8 mouse cellular contexts compared by ENCODE assay signal in the genomic region with DNA sequence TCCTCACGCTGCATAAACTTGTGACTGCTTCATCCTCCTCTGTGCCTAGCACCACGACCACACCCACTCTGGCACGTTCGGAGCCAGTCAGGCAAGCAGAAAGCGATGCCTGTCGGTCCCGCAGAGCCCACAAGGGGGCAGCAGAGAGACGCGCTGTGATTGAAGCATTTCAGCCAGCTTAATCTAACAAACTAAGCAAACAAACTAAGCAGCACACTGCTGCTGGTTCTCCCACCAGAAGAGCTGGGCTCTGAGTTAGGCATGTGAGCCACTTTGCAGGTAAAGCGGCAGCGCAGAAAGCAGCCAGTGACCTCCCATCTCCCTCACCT. TPM values are rescaled to one million over a fixed set of nuclear protein-coding genes. Genes with fewer than 3 reads are reported as not detected.
A peak's percentile ranks its signal among the peaks of the same experiment; 100 is the strongest.
DNase-seq lines count a peak whose midpoint lies in the region; ATAC-seq and TF ChIP-seq lines count a peak whose summit lies in the region.

No protein-coding gene starts in this region.

- H3K27me3 ChIP-seq in embryonic facial prominence, embryonic 15.5 days = peaks cover 3% of the 10 kb centered on the region; the same call in 1 of the 2 replicates
- H3K27me3 ChIP-seq in limb, embryonic 12.5 days = peaks cover 12% of the 10 kb centered on the region; the same call in 1 of the 2 replicates
- H3K27me3 ChIP-seq in midbrain, embryonic 15.5 days (replicated peaks) = no peaks in the 10 kb centered on the region
- H3K27me3 ChIP-seq in spleen, adult 2 months (ENCODE audit: control insufficient read depth, insufficient read depth, low read length) = no peaks in the 10 kb centered on the region

- 1% methylated on average over 11 of the region's 11 CpGs for WGBS in bone marrow, adult 2 months
- WGBS in embryonic facial prominence, embryonic 15.5 days = under 1% methylated on average over 11 of the region's 11 CpGs
- WGBS in limb, embryonic 12.5 days = 4% methylated on average over 11 of the region's 11 CpGs
- WGBS in midbrain, embryonic 15.5 days = 2% methylated on average over 11 of the region's 11 CpGs
- 5% methylated on average over 11 of the region's 11 CpGs for WGBS in spleen, adult 2 months

- H3K27ac ChIP-seq in bone marrow, adult 2 months (ENCODE audit: control insufficient read depth, insufficient read depth, low read depth, low read length, poor library complexity) = no peak overlapping the region
- H3K27ac ChIP-seq in embryonic facial prominence, embryonic 15.5 days (replicated peaks) = no peak overlapping the region
- H3K27ac ChIP-seq in limb, embryonic 12.5 days = no peak overlapping the region
- no peak overlapping the region for H3K27ac ChIP-seq in midbrain, embryonic 15.5 days
- H3K27ac ChIP-seq in spleen, adult 2 months (ENCODE audit: insufficient read depth, low read length) = no peak overlapping the region

- no peak overlapping the region for H3K4me3 ChIP-seq in bone marrow, adult 2 months (replicated peaks; ENCODE audit: control insufficient read depth, low read depth, low read length)
- H3K4me3 ChIP-seq in embryonic facial prominence, embryonic 15.5 days (replicated peaks) = peak overlapping the region; percentile 20; the same call in 1 of the 2 replicates
- H3K4me3 ChIP-seq in limb, embryonic 12.5 days (replicated peaks) = peak overlapping the region; percentile 19; the same call in 1 of the 2 replicates
- peak overlapping the region; percentile 37 for H3K4me3 ChIP-seq in midbrain, embryonic 15.5 days
- no peak overlapping the region for H3K4me3 ChIP-seq in spleen, adult 2 months (ENCODE audit: extremely low read depth, insufficient read depth, insufficient read length)

- H3K4me1 ChIP-seq in bone marrow, adult 2 months (ENCODE audit: control insufficient read depth, insufficient read depth, low read length) = no peaks in the 10 kb centered on the region
- no peaks in the 10 kb centered on the region for H3K4me1 ChIP-seq in embryonic facial prominence, embryonic 15.5 days
- no peaks in the 10 kb centered on the region for H3K4me1 ChIP-seq in limb, embryonic 12.5 days (replicated peaks)
- peaks cover 9% of the 10 kb centered on the region; the same call in 1 of the 2 replicates for H3K4me1 ChIP-seq in midbrain, embryonic 15.5 days
- no peaks in the 10 kb centered on the region for H3K4me1 ChIP-seq in spleen, adult 2 months (ENCODE audit: control insufficient read depth, insufficient read depth, insufficient read length)

- H3K36me3 ChIP-seq in embryonic facial prominence, embryonic 15.5 days = no peaks in the 10 kb centered on the region
- H3K36me3 ChIP-seq in limb, embryonic 12.5 days = no peaks in the 10 kb centered on the region
- H3K36me3 ChIP-seq in midbrain, embryonic 15.5 days (replicated peaks) = no peaks in the 10 kb centered on the region
- no peaks in the 10 kb centered on the region for H3K36me3 ChIP-seq in spleen, adult 2 months (ENCODE audit: control insufficient read depth, insufficient read depth, low read length)

- peak overlapping the region; percentile 47 for H3K4me2 ChIP-seq in embryonic facial prominence, embryonic 15.5 days (replicated peaks)
- H3K4me2 ChIP-seq in limb, embryonic 12.5 days = peak overlapping the region; percentile 54
- H3K4me2 ChIP-seq in midbrain, embryonic 15.5 days = peak overlapping the region; percentile 55

- no peak for TF ChIP-seq POLR2A in bone marrow, adult 2 months (IDR thresholded peaks at IDR 0.05; ENCODE audit: borderline replicate concordance, control insufficient read depth, low read depth, low read length)
- no peak for TF ChIP-seq POLR2A in spleen, adult 2 months (IDR thresholded peaks at IDR 0.05; ENCODE audit: low read depth, low read length)

- H3K9ac ChIP-seq in embryonic facial prominence, embryonic 15.5 days = no peak overlapping the region
- H3K9ac ChIP-seq in limb, embryonic 12.5 days (replicated peaks) = no peak overlapping the region
- H3K9ac ChIP-seq in midbrain, embryonic 15.5 days = 0 out of 2 replicates have a peak overlapping the region, but pooled peaks have one; percentile 10

- ATAC-seq in embryonic facial prominence, embryonic 15.5 days (ENCODE audit: insufficient number of reproducible peaks, low FRiP score, low TSS enrichment, low read depth) = 0 out of 2 replicates have a peak, but pooled peaks have one; percentile 53
- ATAC-seq in limb, embryonic 12.5 days (ENCODE audit: insufficient number of reproducible peaks, insufficient read depth, low FRiP score, low TSS enrichment, low read depth) = 0 out of 2 replicates have a peak, but pooled peaks have one; percentile 58
- peak; percentile 87 for ATAC-seq in midbrain, embryonic 15.5 days (replicated peaks)

- H3K9me3 ChIP-seq in embryonic facial prominence, embryonic 15.5 days (replicated peaks) = no peaks in the 10 kb centered on the region
- H3K9me3 ChIP-seq in limb, embryonic 12.5 days = peaks cover 4% of the 10 kb centered on the region; the same call in 1 of the 2 replicates
- no peaks in the 10 kb centered on the region for H3K9me3 ChIP-seq in midbrain, embryonic 15.5 days

- peak; percentile 80 for DNase-seq in 416B (ENCODE audit: low read depth)
- DNase-seq in heart, adult 8-10 months (ENCODE audit: low spot score) = peak; percentile 96
- DNase-seq in kidney, adult 8-10 months = peak; percentile 92 to 98
- peak; percentile 66 to 85 for DNase-seq in spleen, adult 2 months (ENCODE audit: low read depth in 1 of 2, low spot score in 2 of 2)

- peak; percentile 98 for TF ChIP-seq CTCF in bone marrow, adult 2 months (IDR thresholded peaks at IDR 0.05; ENCODE audit: control insufficient read depth, insufficient read depth, low read length)
- peak; percentile 99 for TF ChIP-seq CTCF in spleen, adult 2 months (IDR thresholded peaks at IDR 0.05; ENCODE audit: extremely low read depth, insufficient read depth, insufficient read length, insufficient replicate concordance)

RNA-seq across cellular contexts. Expression of gene Otud3, which starts 8.3 kb away (rescaled TPM):
- polyA plus RNA-seq in bone marrow, adult 2 months (2011; ENCODE audit: insufficient read depth, insufficient read length, low replicate concordance, missing spikeins) = 2.9 and 6.3 TPM in 2 replicates
- 4.0 and 4.1 TPM in 2 replicates for polyA plus RNA-seq in embryonic facial prominence, embryonic 15.5 days (2015; fragmentation: Nextera tagmentation; extraction: Ambion mirVana)
- 10 to 100 TPM in 1 of 4 experiments, 1 to 10 TPM in 3; 9.6 to 14.6 (median 9.9) TPM for total RNA-seq in heart, adult 8-10 months (2022)
- polyA plus RNA-seq in limb, embryonic 12.5 days (2016; fragmentation: Nextera tagmentation; extraction: Ambion mirVana) = 3.2 and 4.4 TPM in 2 replicates
- polyA plus RNA-seq in midbrain, embryonic 15.5 days (2015; fragmentation: Nextera tagmentation; extraction: Ambion mirVana) = 2.4 and 2.8 TPM in 2 replicates
- polyA plus RNA-seq in spleen, adult 2 months (2012; rRNA removed) = 3.6 and 4.3 TPM in 2 replicates

RNA-seq across cellular contexts. Expression of gene Pla2g2e, which starts 44.4 kb away (rescaled TPM):
- not detected in 2 replicates for polyA plus RNA-seq in bone marrow, adult 2 months (2011; ENCODE audit: insufficient read depth, insufficient read length, low replicate concordance, missing spikeins)
- 0.96 and 1.1 TPM in 2 replicates for polyA plus RNA-seq in embryonic facial prominence, embryonic 15.5 days (2015; fragmentation: Nextera tagmentation; extraction: Ambion mirVana)
- total RNA-seq in heart, adult 8-10 months (2022) = 1 to 10 TPM in 1 of 4 experiments, not detected in 3; 2.0 TPM
- polyA plus RNA-seq in limb, embryonic 12.5 days (2016; fragmentation: Nextera tagmentation; extraction: Ambion mirVana) = not detected in 2 replicates
- not detected in 2 replicates for polyA plus RNA-seq in midbrain, embryonic 15.5 days (2015; fragmentation: Nextera tagmentation; extraction: Ambion mirVana)
- 0.09 TPM in 1 of 2 replicates, not detected in the other for polyA plus RNA-seq in spleen, adult 2 months (2012; rRNA removed)

RNA-seq across cellular contexts. Expression of gene Rnf186, which starts 44.8 kb away (rescaled TPM):
- polyA plus RNA-seq in bone marrow, adult 2 months (2011; ENCODE audit: insufficient read depth, insufficient read length, low replicate concordance, missing spikeins) = not detected in 2 replicates
- polyA plus RNA-seq in embryonic facial prominence, embryonic 15.5 days (2015; fragmentation: Nextera tagmentation; extraction: Ambion mirVana) = 0.43 TPM in 1 of 2 replicates, not detected in the other
- under 1 TPM in 1 of 4 experiments, not detected in 3; 0.23 TPM for total RNA-seq in heart, adult 8-10 months (2022)
- not detected in 2 replicates for polyA plus RNA-seq in limb, embryonic 12.5 days (2016; fragmentation: Nextera tagmentation; extraction: Ambion mirVana)
- 0.58 TPM in 1 of 2 replicates, not detected in the other for polyA plus RNA-seq in midbrain, embryonic 15.5 days (2015; fragmentation: Nextera tagmentation; extraction: Ambion mirVana)
- polyA plus RNA-seq in spleen, adult 2 months (2012; rRNA removed) = 0.06 and 0.07 TPM in 2 replicates

RNA-seq across cellular contexts. Expression of gene Gm13030, which starts 48.3 kb away (rescaled TPM):
- polyA plus RNA-seq in bone marrow, adult 2 months (2011; ENCODE audit: insufficient read depth, insufficient read length, low replicate concordance, missing spikeins) = not detected in 2 replicates
- polyA plus RNA-seq in embryonic facial prominence, embryonic 15.5 days (2015; fragmentation: Nextera tagmentation; extraction: Ambion mirVana) = not detected in 2 replicates
- not detected for total RNA-seq in heart, adult 8-10 months (2022)
- polyA plus RNA-seq in limb, embryonic 12.5 days (2016; fragmentation: Nextera tagmentation; extraction: Ambion mirVana) = not detected in 2 replicates
- not detected in 2 replicates for polyA plus RNA-seq in midbrain, embryonic 15.5 days (2015; fragmentation: Nextera tagmentation; extraction: Ambion mirVana)
- polyA plus RNA-seq in spleen, adult 2 months (2012; rRNA removed) = not detected in 2 replicates

RNA-seq across cellular contexts. Expression of gene Tmco4, which starts 50.6 kb away (rescaled TPM):
- 2.7 and 6.0 TPM in 2 replicates for polyA plus RNA-seq in bone marrow, adult 2 months (2011; ENCODE audit: insufficient read depth, insufficient read length, low replicate concordance, missing spikeins)
- 4.9 and 6.4 TPM in 2 replicates for polyA plus RNA-seq in embryonic facial prominence, embryonic 15.5 days (2015; fragmentation: Nextera tagmentation; extraction: Ambion mirVana)
- 10 to 100 TPM in 3 of 4 experiments, 1 to 10 TPM in 1; 9.9 to 13.6 (median 11.7) TPM for total RNA-seq in heart, adult 8-10 months (2022)
- polyA plus RNA-seq in limb, embryonic 12.5 days (2016; fragmentation: Nextera tagmentation; extraction: Ambion mirVana) = 2.0 and 2.7 TPM in 2 replicates
- 0.64 and 0.75 TPM in 2 replicates for polyA plus RNA-seq in midbrain, embryonic 15.5 days (2015; fragmentation: Nextera tagmentation; extraction: Ambion mirVana)
- 18.4 and 21.8 TPM in 2 replicates for polyA plus RNA-seq in spleen, adult 2 months (2012; rRNA removed)

Comparison
In these comparisons a context has a peak if more than half of its experiments do, and no peak if none do; other contexts are left out.
1. H3K4me3 ChIP-seq: peak in embryonic facial prominence, embryonic 15.5 days (single experiment), limb, embryonic 12.5 days (single experiment) and midbrain, embryonic 15.5 days (single experiment); none in bone marrow, adult 2 months (single experiment) and spleen, adult 2 months (single experiment).
2. Peak in every context shown above with its lines, with median percentiles within 50 percentile points of each other: DNase-seq, ATAC-seq and H3K4me2 ChIP-seq.